Mouse (Mus musculus): Measurements from ENCODE around the gene Clec2h.
"Not testable (repeated sequence)": the region's sequence is repeated elsewhere in the genome, so short reads cannot be mapped to it uniquely, and the experiment has no call there.

Gene Clec2h

DNA sequence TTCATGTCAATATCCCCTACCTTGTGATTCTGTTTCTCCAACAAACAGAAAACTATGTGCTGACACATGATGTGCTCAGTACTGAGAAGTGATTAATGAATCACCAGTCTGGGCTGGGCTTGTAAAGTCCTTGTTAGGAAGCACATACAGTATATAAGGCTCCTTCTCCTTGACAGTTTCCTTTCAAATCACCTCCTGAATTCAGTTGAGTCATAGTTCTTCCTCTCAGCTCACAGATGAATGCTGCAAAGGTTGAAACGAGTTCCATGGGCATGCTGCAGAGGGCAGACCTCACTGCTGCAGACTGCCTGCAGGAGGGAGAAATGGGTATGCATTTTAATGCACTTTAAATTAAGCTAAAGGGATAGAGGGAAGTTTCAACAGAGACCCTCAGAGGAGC is at the start of gene Clec2h:
Clec2h (plus strand) TSS at position 180 of the 400 bp plus-strand sequence.
- DNase-seq = no peak

DNA sequence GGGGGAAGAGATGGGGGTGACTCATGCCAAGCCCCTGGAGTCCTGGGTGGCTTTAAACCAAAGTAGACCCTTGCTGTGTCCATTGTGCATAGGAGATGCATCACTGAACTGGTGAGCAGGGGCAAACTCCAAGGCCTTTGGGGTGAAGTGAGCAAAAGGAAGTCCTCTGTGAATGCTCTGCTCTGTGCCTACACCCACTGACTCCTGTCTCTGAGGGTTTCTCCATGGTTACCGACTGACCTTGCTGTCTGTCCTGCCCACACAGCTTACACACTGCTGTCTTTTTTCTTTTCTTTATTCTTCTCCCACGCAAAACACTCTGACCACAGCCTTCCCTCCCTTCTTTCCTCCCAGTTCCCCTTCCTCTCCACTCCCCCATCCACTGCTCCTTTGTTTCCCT is 39.5 kb upstream of the Clec2h start:
- no peak for DNase-seq

DNA sequence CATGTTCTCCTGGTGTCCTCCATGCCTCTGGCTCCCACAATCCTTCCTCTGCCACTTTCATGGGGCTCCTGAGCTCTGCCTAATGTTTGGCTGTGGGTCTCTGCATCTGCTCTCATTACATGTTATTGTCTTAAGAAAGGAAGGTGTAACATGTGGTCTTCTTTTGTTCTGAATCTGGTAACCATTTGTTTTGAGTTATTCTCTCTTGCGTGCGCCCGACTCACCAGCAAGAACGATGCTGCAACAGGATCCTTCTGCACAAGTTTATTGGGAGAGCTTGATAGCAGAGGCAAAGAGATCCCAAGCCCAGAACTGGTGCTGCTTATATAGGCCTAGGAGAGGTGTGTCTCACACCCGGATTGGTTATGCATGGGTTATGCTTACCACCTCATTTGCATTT is 38.8 kb upstream of the Clec2h start, which contains the start of gene Klrb1a:
Klrb1a (minus strand) TSS at position 101 of the 400 bp plus-strand sequence.
- DNase-seq = not testable (repeated sequence)

DNA sequence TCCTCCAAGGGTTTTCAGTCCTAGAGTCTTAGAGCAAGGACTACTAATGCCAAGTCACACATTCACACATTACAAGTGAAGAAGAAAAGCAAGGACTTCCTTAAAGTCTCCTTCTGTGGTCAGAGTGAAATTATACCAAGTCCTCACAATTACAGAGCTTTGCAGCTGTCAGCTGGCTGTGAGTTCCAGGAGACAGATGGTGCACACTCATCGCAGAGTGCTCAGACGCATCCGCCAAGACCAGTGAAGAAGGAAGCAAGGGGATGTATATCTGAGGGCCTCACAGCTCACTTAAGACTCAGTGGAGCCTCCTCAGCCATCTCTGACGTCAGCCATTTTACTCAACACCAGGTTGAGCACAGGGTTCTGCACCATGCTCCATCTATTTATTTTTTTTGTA is 37.8 kb upstream of the Clec2h start:
- DNase-seq = no peak

DNA sequence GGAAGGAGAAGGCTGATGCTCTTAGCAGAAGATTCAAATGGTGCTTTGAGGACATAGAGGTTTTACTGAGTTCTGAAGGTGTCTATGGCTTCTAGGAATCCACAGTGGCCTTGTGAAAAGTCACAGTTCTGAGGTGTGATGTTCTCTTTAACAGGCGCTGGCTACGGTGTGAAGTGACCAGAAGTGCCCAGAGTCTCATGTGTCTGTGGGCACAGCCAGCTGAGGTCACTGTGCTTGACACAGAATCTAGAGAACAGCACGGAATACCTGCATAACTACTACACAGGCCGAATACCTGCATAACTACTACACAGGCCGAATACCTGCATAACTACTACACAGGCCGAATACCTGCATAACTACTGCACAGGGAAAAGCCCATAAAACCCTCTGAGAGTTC is 36.9 kb upstream of the Clec2h start:
- DNase-seq = not testable (repeated sequence)

DNA sequence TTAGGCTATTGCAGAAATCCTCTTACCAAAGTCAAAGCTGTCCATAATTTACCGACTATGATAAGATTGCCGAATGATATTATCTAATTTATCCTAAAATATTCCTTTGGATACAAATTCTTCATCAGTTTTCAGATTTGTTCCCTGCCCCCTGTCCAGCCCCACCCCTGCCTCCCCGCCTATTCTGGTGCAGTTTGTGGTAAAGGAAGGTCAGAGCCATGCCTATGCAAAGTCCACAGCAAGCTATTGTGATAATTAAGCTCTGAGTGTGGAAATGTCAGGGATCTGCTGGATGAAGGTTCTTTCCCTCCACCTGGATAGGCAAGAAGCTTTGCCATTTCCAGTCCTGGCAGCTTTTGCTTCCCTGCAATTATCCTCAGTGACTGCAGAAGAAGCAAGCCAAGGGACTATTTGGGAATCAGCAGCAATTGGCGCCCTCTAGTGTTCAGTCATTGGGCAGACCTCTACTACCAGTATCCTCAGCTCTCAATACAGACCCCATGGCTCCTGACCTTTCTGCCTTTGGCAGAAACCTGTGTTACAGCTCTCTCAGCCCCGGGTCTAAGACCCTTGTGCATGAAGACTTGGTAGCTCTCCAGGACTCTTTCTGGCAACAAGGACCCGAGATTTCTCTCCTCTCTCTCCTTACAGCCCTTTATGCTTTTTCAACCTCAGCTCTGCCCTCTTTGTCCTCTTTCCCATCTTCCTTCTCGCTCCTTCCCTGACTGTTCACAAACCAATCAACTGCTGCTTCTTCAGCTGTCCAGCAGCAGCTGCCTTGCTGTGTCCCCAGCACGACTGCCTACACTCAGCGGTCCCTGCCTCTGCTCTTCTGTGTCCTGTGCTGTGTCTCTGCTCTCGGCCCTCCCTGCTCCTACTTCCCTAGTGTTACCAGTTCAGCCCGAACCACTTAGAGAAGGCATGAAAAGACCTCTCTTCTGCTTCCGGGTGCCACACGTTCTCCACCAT is 32.1 kb upstream of the Clec2h start:
- peak; percentile 40 for DNase-seq

DNA sequence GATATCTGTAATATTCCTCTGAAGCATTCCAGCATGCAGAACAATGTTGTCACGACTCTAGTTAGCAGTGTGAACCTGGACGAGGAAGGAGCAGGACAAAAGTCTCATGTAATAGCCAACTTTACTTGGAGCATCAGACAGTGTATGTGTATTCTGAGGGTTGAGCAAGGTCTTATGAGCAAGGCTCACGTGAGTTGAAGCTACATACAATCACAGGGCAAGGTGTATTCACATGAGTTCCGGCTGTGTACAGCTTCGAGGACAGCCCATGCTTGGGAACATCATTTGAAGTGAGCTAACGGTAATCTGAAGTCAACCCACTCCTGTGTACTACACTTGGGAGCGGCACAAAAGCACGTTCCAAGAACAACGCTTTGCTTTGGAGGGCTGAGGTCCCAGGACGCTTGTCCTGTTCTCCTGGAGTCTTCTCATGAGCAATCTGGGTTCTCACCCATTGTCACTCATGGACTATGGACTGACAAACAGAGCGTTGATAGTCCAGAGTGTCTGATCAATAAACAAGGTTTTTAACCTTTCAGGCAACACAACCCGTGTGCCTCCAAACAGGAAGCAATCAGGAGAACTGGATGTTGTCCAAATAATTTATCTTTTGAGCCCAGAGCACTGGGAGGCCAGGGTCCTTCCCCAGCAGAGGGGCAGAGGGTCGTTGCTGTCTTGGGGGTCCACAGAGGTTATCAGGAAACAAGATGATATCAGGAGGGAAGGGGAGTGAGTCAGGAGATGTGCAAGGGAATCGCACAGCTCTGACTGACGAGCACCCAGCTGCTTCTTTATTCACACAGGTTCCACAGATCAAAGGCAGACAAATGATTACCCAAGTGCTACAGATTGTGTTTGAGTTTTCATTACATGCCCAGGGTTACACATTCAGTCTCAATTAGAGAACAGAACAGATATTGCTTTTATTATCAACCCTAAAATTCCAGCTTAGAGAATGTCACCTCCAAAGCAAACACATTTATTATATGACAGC is 31.0 kb upstream of the Clec2h start:
- not testable (repeated sequence) for DNase-seq

DNA sequence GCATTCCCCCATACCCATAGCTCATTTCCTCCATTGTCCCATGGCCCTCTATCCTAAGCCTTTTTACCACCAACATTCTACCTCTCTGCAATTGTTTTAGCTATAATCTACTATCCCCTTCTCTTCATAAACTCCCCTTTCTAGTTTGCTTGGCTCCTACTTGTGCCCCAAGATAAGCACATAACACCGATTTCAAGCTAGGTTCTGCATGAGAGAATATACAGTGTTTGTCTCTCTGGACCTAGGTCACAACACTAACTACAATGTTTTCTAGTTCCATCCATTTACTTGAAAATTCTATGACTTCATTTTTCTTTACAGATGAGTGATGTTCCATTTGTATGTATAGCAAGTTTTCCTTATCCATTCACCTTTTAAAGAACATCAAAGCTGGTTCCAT is 21.5 kb upstream of the Clec2h start:
- no peak for DNase-seq

DNA sequence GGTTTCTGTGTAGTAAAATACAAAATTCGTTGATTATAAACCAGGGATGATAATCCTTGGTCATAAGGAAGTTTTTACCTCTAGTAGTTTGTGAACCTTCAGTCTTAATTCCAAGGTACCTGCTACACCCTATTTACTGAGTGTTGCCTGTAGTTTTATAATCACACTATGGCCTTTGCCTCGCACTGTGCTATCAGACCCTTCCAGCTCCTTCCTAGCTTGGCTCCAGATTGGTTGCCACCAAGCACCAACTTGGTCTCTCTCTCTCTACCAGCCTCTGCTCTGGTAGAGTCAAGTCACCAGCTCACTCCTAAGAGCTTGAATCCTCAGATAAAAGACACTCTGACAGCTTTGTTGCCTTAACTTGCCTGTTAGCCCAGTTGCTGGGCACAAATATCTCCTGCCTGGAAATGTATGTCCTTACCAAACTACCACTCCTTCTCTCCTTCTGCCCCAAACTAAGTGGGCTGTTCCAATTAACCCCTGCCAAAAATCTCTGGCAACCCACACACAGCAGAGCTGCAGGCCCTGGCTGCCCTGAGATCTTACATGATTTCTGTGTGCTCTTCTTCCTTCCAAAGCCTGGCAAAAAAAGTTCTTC is 21.0 kb upstream of the Clec2h start:
- DNase-seq = no peak

DNA sequence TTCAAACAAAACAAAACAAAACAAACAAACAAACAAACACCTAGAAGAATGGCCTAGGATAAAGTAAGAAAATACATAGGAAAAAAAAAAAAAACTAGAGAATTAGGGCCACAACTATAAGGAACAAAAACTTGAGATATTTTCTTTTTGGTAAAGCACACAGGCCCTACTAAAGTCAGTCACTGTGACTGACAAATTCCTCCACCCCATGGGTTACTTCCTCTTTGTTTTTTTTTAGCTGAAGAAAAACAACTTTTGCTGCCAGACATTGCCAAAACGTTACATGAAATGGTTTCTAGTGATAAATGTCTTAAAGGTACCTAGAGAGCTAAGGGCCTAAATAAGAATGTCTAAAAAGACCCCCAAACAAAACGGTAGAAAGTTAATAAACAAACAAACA is 18.2 kb upstream of the Clec2h start:
- DNase-seq = no peak

DNA sequence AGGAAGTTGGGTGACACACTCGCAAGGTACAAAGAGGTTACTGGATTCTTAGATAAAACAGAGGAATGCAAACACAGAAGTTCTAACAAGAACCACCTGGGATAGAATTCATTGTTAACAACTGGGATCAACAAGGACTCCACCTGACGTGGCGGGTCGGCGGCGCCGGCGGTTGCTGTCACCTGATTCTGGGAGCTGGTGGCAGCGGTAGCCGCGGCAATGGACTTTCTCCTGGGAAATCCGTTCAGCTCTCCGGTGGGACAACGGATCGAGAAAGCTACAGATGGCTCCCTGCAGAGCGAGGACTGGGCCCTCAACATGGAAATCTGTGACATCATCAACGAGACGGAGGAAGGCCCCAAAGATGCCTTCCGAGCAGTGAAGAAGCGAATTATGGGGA is 17.5 kb upstream of the Clec2h start:
- not testable (repeated sequence) for DNase-seq

DNA sequence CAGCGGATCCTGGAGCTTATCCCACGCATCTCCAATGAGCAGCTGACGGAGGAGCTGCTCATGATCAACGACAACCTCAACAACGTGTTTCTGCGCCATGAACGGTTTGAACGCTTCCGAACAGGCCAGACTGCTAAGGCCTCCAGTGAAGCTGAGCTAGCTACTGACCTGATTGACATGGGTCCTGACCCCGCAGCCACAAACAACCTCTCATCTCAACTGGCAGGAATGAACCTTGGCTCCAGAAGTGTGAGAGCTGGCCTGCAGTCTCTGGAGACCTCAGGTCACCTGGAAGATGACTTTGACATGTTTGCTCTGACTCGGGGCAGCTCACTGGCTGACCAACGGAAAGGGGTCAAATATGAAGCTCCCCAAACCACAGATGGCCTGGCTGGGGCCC is 16.5 kb upstream of the Clec2h start:
- not testable (repeated sequence) for DNase-seq

DNA sequence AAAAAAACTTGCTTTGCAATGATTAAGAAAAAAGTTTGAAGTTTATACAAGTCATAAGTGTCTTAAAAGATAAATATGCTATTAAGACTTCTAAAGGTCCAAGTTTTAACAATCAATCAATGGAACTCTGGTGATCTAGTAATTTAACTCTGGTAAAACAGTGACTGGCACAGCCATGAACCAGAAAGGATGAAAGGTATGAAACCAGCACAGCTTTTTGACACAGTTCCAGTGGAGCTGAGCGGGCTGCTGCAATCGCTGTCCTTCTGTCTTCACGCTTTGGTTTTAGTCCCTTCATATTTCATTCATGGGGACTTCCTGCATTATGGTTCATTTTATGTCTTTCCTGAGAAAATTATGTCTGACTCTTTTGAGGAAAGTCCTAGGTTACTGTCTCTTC is 12.5 kb upstream of the Clec2h start:
- DNase-seq = no peak

DNA sequence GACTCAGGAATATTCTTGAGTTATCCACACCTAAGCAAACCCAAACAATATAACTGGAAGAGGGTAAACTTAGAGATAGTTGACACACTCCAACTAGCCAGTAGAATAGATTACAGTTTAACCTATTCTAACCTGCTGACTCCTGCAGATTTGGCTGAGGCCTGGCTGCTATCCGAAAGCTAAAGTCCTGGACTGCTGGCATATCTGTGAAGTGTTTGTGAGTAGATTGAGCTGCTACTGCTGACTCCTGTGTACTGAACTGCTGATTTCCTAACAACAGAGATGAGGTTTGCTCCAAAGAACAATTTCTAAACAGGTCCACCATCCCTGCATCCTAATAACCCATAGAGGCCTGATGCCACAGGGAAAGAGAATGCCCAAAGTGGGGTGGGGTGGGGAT is 12.0 kb upstream of the Clec2h start:
- no peak for DNase-seq

DNA sequence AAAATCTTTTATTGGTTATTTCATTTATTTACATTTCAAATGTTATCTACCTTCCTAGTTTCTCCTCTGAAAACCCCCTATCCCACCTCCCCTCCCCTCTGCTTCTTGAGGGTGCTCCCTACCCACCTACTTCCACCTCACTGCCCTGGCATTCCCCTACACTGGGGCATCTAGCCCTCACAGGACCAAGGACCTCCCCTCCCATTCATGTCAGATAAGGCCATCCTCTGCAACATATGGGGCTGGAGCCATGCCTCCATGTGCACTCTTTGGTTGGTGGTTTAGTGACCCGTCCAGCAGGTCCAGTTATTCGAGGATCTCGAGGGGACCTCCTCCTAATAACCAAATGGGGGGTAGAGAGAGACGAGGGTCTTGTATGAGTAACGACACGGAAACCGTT is 11.4 kb upstream of the Clec2h start:
- DNase-seq = not testable (repeated sequence)

DNA sequence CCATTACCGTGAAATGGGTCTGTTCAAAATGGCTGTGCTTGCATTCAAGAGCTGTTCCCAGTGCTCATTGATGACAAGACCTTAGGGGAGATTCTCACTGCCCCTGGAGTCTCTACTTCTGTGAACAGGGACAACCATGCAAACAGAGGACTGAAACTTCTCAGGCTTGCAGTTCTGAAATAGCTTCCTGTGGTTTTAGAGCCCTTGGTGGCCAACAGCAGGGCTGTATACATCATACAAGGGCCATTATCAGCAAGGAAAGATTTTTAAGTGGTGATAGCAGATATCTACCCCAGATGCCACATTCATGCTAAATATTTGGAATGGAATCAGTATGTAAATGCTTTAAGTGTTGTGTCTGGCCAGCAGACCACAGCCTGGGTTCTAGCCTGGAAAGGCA is 9.2 kb upstream of the Clec2h start:
- no peak for DNase-seq

DNA sequence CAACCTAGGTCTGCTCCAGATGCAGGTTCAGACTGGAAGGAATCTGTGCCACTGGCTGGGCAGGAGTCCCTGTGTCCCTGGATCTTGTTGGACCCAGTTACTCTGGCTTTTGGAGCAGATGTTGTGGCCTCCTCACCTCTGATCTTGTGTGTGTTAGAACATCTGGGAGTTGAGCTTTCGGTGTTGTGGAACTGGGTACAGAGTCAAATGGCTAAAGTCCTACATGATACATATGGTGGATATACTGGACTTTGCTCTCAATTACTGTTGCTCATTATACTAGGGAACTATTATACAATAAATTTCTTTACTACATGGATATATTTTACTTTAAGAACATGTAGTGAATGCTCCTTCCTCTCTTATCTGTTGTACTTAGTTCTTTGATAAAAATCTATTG is 936 bp upstream of the Clec2h start:
- DNase-seq = no peak

DNA sequence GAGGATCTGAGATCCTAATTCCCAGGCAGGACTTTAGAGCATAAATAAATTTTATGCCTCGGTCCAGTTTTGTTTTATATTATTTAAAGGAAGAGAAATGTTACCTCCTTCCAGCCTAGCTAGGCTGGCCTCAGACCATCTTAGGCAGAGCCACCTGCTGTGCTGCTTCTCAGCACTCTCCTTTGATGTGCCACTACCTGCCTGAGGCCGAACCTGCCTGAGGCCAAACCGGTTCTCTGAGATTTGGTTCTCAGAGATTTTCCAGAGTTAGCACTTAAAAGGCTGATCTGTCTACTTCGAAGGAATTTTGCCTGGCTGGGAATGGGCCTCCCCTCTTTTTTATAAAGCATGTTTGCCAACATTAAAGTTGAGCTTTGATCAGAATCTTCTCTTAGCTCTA is 7.8 kb downstream of the Clec2h start:
- no peak for DNase-seq

DNA sequence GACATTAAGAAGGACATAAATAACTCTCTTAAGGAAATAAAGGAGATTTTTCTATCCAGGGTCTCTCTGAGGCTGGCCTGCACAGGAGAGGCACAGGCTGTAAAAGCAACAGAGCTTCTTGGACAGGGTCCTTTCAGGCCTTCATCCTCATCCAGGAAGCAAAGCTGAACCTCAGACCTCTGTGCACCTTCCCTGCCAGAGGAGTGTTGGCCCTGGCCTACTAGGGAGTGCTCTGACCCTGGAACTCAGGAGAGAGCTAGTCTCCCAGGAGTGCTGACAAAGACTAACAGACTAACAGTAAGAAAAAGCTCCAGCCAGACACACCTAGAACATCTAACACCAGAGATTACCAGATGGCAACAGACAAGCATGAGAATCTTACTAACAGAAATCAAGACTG is 17.4 kb downstream of the Clec2h start:
- DNase-seq = no peak

DNA sequence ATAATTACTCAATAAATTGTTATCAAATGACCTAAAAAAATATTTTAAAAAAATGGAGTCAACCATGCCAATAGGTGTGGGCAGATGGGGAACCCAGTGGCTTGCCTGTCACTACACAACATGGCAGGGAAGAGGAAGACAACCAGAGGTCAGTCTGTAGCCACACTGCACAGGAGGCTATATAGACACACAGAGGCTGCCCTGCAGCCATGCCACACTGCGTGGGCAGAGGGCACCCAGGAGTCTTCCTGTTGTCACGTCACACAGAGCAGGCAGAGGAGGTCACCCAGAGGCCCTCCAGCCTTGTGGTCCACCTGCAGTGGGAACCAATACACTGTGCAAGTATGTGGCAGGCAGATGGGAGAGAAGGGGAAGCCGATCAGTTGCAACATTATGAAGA is 39.5 kb downstream of the Clec2h start:
- no peak for DNase-seq

DNA sequence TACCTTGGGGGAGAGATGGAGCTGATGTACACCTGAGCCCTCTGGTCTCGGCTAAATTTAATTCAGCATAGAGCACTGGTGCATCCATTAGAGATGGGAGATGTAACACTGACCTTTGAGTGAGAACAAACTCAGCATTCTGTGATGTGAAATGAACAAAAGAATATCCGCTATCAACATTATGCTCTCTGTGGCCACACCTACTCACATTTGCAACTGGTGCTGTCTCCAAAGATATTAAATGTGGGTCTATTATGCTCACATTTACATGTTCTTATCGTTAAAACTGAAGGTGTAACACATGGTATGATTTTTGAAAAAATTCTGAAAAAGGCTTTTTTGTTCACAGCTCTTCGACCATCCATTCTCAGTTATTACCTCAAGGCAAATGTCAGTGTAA is 60.8 kb downstream of the Clec2h start, which contains the start of gene Klrb1:
Klrb1 (minus strand) TSS at position 101 of the 400 bp plus-strand sequence.
- DNase-seq = no peak

All from cerebellum, adult 8-10 months (tissue).